Mouse (Mus musculus) heart, adult 2 months (tissue): ENCODE data around the gene Il1rapl2. TPM values are rescaled to one million over a fixed set of nuclear protein-coding genes. Genes with fewer than 3 reads are reported as not detected.

ENCODE experiments used
- DNase-seq, 2 experiments: peaks; one replicate each; pipeline ENCODE4 v3.0.0; 2021
- H3K27ac ChIP-seq: fragments of 200-600 bp; 2 replicates; pipeline ENCODE4 v1.8.1; 2022
- H3K27me3 ChIP-seq: fragments of 200-500 bp; 2 replicates; pipeline ENCODE4 v1.6.1; 2012; ENCODE audit warnings: mild to moderate bottlenecking, low read length, inconsistent platforms, mixed read lengths; ENCODE audit not compliant: control insufficient read depth, insufficient read depth
- H3K36me3 ChIP-seq: fragments of 200-500 bp; 2 replicates; pipeline ENCODE4 v1.6.1; 2012; ENCODE audit warnings: low read length, inconsistent platforms; ENCODE audit not compliant: control insufficient read depth, insufficient read depth
- H3K4me1 ChIP-seq: fragments of 200-500 bp; 2 replicates; pipeline ENCODE4 v1.6.1; 2011; ENCODE audit warnings: low read length; ENCODE audit not compliant: control insufficient read depth, insufficient read depth
- H3K4me3 ChIP-seq: fragments of 200-600 bp; 2 replicates; pipeline ENCODE4 v1.8.1; 2022
- H3K79me2 ChIP-seq: fragments of 200-500 bp; replicated peaks from 2 replicates; pipeline ENCODE4 v1.6.1; 2012; ENCODE audit warnings: mild to moderate bottlenecking, inconsistent platforms, low read length, moderate library complexity, mixed read lengths; ENCODE audit not compliant: control insufficient read depth, insufficient read depth
- H3K9ac ChIP-seq: fragments of 200-500 bp; 2 replicates; pipeline ENCODE4 v1.6.1; 2012; ENCODE audit warnings: low read depth, mild to moderate bottlenecking, control low read depth, inconsistent platforms, low read length, mixed read lengths
- CTCF ChIP-seq: fragments of 200-600 bp; IDR thresholded peaks from 2 replicates; pipeline ENCODE4 v1.8.1; 2022; ENCODE audit warnings: antibody characterized with exemption, mild to moderate bottlenecking, moderate library complexity
- EP300 ChIP-seq: fragments of 200-500 bp; IDR thresholded peaks from 2 replicates; pipeline ENCODE4 v1.6.1; 2011; ENCODE audit warnings: low read depth, low read length, control low read depth; ENCODE audit not compliant: insufficient read depth
- POLR2A ChIP-seq: fragments of 200-500 bp; IDR thresholded peaks from 2 replicates; pipeline ENCODE4 v1.6.1; 2011; ENCODE audit warnings: mild to moderate bottlenecking, low read depth, low read length, control low read depth; ENCODE audit not compliant: insufficient read depth
- WGBS: fragments of 180-500 bp; shearing (Covaris S2); methylation state at CpG from one replicate; pipeline ENCODE4 v1.1.7; 2018; 5-methylcytosine and 5-hydroxymethylcytosine counted together
- intact Hi-C: fragments of 180-260 bp; cut with DNase I; formaldehyde crosslinking; loops from one replicate; pipeline ENCODE4 v1.15.1; 2025
- polyA plus RNA-seq: library from polyadenylated mRNA; depleted of rRNA; stranded (reverse); fragments of >200 nt; gene quantifications from 2 replicates; pipeline ENCODE4 v1.2.3, GENCODE M21; 2012
- total RNA-seq, 2 experiments: library from RNA; stranded (reverse); gene quantifications; 2 replicates each; pipeline ENCODE4 v1.2.3; 2021

Il1rapl2 gene
- total and polyA plus RNA-seq, 3 experiments, result not detected

GRCm38 (mm10) chrX:137812151-137812550 lies 241.7 kb downstream of the Il1rapl2 start:
- Histone ChIP-seq H3K79me2 (no peaks in the 10 kb centered on the region), H3K27ac (no peak overlapping the region), H3K36me3 (no peaks in the 10 kb centered on the region), H3K27me3 (no peaks in the 10 kb centered on the region), H3K9ac (no peak overlapping the region), H3K4me3 (no peak overlapping the region), H3K4me1 (no peaks in the 10 kb centered on the region)
- no peak for DNase-seq
- 60% methylated on average over 1 of the region's 1 CpGs for WGBS
- intact Hi-C loops, result no loop called here
- no peak for TF ChIP-seq EP300
- no peak for TF ChIP-seq CTCF
- no peak for TF ChIP-seq POLR2A

GRCm38 (mm10) chrX:137848936-137849335 lies 278.5 kb downstream of the Il1rapl2 start:
- H3K4me3 ChIP-seq, result no peak overlapping the region
- 41% methylated on average over 3 of the region's 3 CpGs for WGBS
- no peak for TF ChIP-seq POLR2A
- no peak for TF ChIP-seq CTCF
- TF ChIP-seq EP300, result no peak
- H3K4me1 ChIP-seq, result no peaks in the 10 kb centered on the region
- no peaks in the 10 kb centered on the region for H3K36me3 ChIP-seq
- no peak overlapping the region for H3K27ac ChIP-seq
- no peak overlapping the region for H3K9ac ChIP-seq
- intact Hi-C loops, result no loop called here
- H3K27me3 ChIP-seq, result no peaks in the 10 kb centered on the region
- H3K79me2 ChIP-seq, result no peaks in the 10 kb centered on the region
- DNase-seq, result no peak

GRCm38 (mm10) chrX:137923490-137923889 lies 353.1 kb downstream of the Il1rapl2 start:
- no peak for DNase-seq
- Histone ChIP-seq H3K79me2 (no peaks in the 10 kb centered on the region), H3K27ac (no peak overlapping the region), H3K27me3 (no peaks in the 10 kb centered on the region), H3K36me3 (no peaks in the 10 kb centered on the region), H3K4me1 (no peaks in the 10 kb centered on the region; the same call in 1 of the 2 replicates), H3K4me3 (no peak overlapping the region), H3K9ac (no peak overlapping the region)
- intact Hi-C loops, result no loop called here
- no peak for TF ChIP-seq CTCF
- no peak for TF ChIP-seq POLR2A
- TF ChIP-seq EP300, result no peak

- no peak for DNase-seq
- intact Hi-C loops, result no loop called here
- H3K9ac ChIP-seq, result no peak overlapping the region
- no peaks in the 10 kb centered on the region for H3K27me3 ChIP-seq
- WGBS, result 40% methylated on average over 2 of the region's 2 CpGs
- no peak for TF ChIP-seq CTCF
- H3K27ac ChIP-seq, result no peak overlapping the region
- no peak overlapping the region for H3K4me3 ChIP-seq
- no peaks in the 10 kb centered on the region for H3K36me3 ChIP-seq
- no peaks in the 10 kb centered on the region; the same call in 1 of the 2 replicates for H3K4me1 ChIP-seq
- H3K79me2 ChIP-seq, result no peaks in the 10 kb centered on the region
Observed at GRCm38 (mm10) chrX:137926835-137927234, 356.4 kb downstream of the Il1rapl2 start.

DNA sequence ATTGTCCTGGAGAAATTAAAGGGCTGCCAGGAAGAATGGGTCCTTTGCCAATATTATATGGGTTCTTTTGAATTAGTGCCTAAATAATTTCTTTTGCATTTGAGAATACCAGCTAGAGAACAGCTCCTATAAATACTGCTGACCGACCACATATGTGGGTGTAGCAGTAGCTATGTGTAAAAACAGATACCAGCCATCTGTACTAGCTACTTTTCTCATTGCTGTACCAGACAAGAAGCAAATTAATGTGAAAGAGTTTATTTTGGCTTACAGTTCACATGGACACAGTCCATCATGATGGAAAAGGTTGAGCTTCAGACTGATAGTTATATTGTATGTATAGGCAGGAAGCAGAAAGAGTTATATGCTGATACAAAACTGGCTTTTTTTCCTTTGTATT lies 377.3 kb downstream of the Il1rapl2 start:
- Histone ChIP-seq H3K4me1 (no peaks in the 10 kb centered on the region), H3K36me3 (no peaks in the 10 kb centered on the region), H3K4me3 (no peak overlapping the region), H3K27ac (no peak overlapping the region), H3K79me2 (no peaks in the 10 kb centered on the region), H3K27me3 (no peaks in the 10 kb centered on the region), H3K9ac (no peak overlapping the region)
- TF ChIP-seq EP300, result no peak
- intact Hi-C loops, result no loop called here
- no peak for DNase-seq
- 54% methylated on average over 1 of the region's 1 CpGs for WGBS

DNA sequence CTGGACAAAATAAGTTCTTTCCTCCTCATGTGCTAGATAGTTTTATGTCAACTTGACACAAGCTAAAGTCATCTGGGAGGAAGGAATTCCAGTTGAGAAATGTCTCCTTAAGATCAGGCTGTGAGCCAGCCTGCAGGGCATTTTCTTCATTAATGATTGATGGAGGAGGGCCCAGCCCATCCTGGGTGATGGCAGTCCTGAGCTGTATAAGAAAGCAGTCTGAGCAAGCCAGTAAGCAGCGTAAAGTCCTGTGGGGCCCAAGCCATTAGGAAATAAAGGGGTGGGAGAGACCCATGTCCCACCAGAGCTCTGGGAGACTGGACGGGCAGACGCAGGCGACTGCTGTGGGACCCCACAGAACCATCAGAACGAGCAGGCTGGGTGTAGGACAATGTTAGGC lies 400.9 kb downstream of the Il1rapl2 start:
- H3K27ac ChIP-seq, result no peak overlapping the region
- TF ChIP-seq EP300, result no peak
- TF ChIP-seq POLR2A, result no peak
- no peak for TF ChIP-seq CTCF
- no peaks in the 10 kb centered on the region for H3K79me2 ChIP-seq
- no peak for DNase-seq
- intact Hi-C loops, result no loop called here
- 78% methylated on average over 5 of the region's 5 CpGs for WGBS
- H3K36me3 ChIP-seq, result no peaks in the 10 kb centered on the region
- no peaks in the 10 kb centered on the region for H3K4me1 ChIP-seq
- H3K27me3 ChIP-seq, result no peaks in the 10 kb centered on the region
- H3K9ac ChIP-seq, result no peak overlapping the region
- H3K4me3 ChIP-seq, result no peak overlapping the region

GRCm38 (mm10) chrX:138043113-138043512 lies 472.7 kb downstream of the Il1rapl2 start:
- H3K4me1 ChIP-seq, result no peaks in the 10 kb centered on the region
- intact Hi-C loops, result no loop called here
- no peaks in the 10 kb centered on the region for H3K27me3 ChIP-seq
- H3K36me3 ChIP-seq, result no peaks in the 10 kb centered on the region
- 86% methylated on average over 3 of the region's 3 CpGs for WGBS
- H3K4me3 ChIP-seq, result no peak overlapping the region
- H3K27ac ChIP-seq, result no peak overlapping the region
- H3K79me2 ChIP-seq, result no peaks in the 10 kb centered on the region
- no peak overlapping the region for H3K9ac ChIP-seq
- no peak for DNase-seq
- TF ChIP-seq CTCF (no peak), EP300 (no peak), POLR2A (no peak)
